Mouse (Mus musculus) heart, embryonic 11.5 days (tissue): ENCODE data around the gene Slc23a4. TPM values are rescaled to one million over a fixed set of nuclear protein-coding genes. Genes with fewer than 3 reads are reported as not detected.

Experiments
- ATAC-seq: fragments of 200-750 bp; cut with Nextera tagmentation; replicated peaks from 2 replicates; pipeline ENCODE4 v1.8.0; 2017; ENCODE audit warnings: moderate library complexity; ENCODE audit not compliant: insufficient number of reproducible peaks, low FRiP score, low TSS enrichment
- H3K27ac ChIP-seq: fragments of 300-500 bp; sonication (generic); 2 replicates; pipeline ENCODE4 v1.5.1; 2014; ENCODE audit warnings: mild to moderate bottlenecking, low read depth, low read length
- H3K27me3 ChIP-seq: fragments of 300-500 bp; sonication (generic); 2 replicates; pipeline ENCODE4 v1.6.1; 2014; ENCODE audit warnings: mild to moderate bottlenecking, low read length, mixed read lengths; ENCODE audit not compliant: control insufficient read depth, insufficient read depth
- H3K36me3 ChIP-seq: fragments of 300-500 bp; sonication (generic); 2 replicates; pipeline ENCODE4 v1.6.1; 2014; ENCODE audit warnings: mild to moderate bottlenecking, low read length, moderate library complexity, mixed read lengths; ENCODE audit not compliant: control insufficient read depth, insufficient read depth
- H3K4me1 ChIP-seq: fragments of 300-500 bp; sonication (generic); 2 replicates; pipeline ENCODE4 v1.6.1; 2014; ENCODE audit warnings: low read length; ENCODE audit not compliant: control insufficient read depth, insufficient read depth
- H3K4me2 ChIP-seq: fragments of 300-500 bp; sonication (generic); 2 replicates; pipeline ENCODE4 v1.6.1; 2014; ENCODE audit warnings: mild to moderate bottlenecking, moderate library complexity
- H3K4me3 ChIP-seq: fragments of 300-500 bp; sonication (generic); 2 replicates; pipeline ENCODE4 v1.5.1; 2014; ENCODE audit warnings: low read depth, low read length
- H3K9ac ChIP-seq: fragments of 300-500 bp; sonication (generic); 2 replicates; pipeline ENCODE4 v1.6.1; 2014; ENCODE audit warnings: mild to moderate bottlenecking, low read depth, low read length, moderate library complexity
- H3K9me3 ChIP-seq: fragments of 300-500 bp; sonication (generic); replicated peaks from 2 replicates; pipeline ENCODE4 v1.6.1; 2016; ENCODE audit warnings: low read length; ENCODE audit not compliant: control insufficient read depth
- WGBS: fragments of 180-500 bp; shearing (Covaris S2); extraction: QIAGEN DNeasy Blood & Tissue Kit; methylation state at CpG from one replicate; pipeline ENCODE4 v1.1.7; 2014; ENCODE audit not compliant: insufficient replicate concordance; 5-methylcytosine and 5-hydroxymethylcytosine counted together
- polyA plus RNA-seq: library from polyadenylated mRNA; unstranded; fragments of >200 nt; fragmentation: Nextera tagmentation; extraction: Ambion mirVana; gene quantifications from 2 replicates; pipeline ENCODE4 v1.2.1, GENCODE M21; 2014

The Slc23a4 gene
- polyA plus RNA-seq: 0.17 and 0.18 TPM in 2 replicates

- ATAC-seq: no peak
- Histone ChIP-seq H3K4me2 (peak within 1 kb of the TSS; percentile 53), H3K27me3 (no peaks in the 10 kb centered on the region), H3K4me1 (peaks cover 9% of the 10 kb centered on the region; the same call in 1 of the 2 replicates), H3K9me3 (no peaks in the 10 kb centered on the region), H3K4me3 (no peak within 1 kb of the TSS), H3K9ac (peak within 1 kb of the TSS; percentile 30; the same call in 1 of the 2 replicates), H3K36me3 (no peaks in the 10 kb centered on the region), H3K27ac (no peak within 1 kb of the TSS)
- WGBS: 5% methylated on average over 20 of the region's 20 CpGs
Measured at GRCm38 (mm10) chr6:34988081-34988761, at the start of gene Slc23a4. Gene Slc23a4, minus strand, starts transcription at chr6:34988404.

DNA sequence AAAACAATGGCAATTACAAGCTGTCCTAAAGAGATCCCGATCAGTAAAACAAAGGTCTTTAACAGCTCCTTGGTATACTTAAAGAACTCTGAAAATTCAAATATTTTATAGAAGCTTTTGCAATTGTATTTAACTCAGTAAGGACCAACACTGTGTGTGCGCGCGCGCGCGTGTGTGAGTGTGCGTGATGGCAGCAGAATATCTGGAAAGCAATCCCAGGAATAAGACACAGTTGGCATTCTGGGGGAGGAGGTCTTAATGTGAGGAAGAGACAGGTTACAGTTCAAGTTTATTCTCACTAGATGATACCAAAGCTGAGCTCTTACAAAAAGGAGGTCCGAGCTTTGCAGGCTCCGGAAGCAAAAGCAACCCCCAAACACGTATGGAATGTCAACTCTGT, 45.1 kb upstream of the Slc23a4 start:
- Histone ChIP-seq H3K36me3 (no peaks in the 10 kb centered on the region; the same call in 1 of the 2 replicates), H3K4me2 (no peak overlapping the region), H3K9ac (no peak overlapping the region), H3K27ac (no peak overlapping the region), H3K4me3 (no peak overlapping the region), H3K9me3 (no peaks in the 10 kb centered on the region), H3K27me3 (no peaks in the 10 kb centered on the region), H3K4me1 (no peaks in the 10 kb centered on the region)
- whole genome bisulfite sequencing: 89% methylated on average over 11 of the region's 11 CpGs
- no peak for ATAC-seq

GRCm38 (mm10) chr6:35032704-35033103, 44.5 kb upstream of the Slc23a4 start:
- WGBS: 64% methylated on average over 2 of the region's 2 CpGs
- no peaks in the 10 kb centered on the region for H3K27me3 ChIP-seq
- no peaks in the 10 kb centered on the region for H3K9me3 ChIP-seq
- no peak overlapping the region for H3K9ac ChIP-seq
- H3K4me3 ChIP-seq: no peak overlapping the region
- no peak overlapping the region for H3K4me2 ChIP-seq
- ATAC-seq: no peak
- no peaks in the 10 kb centered on the region for H3K4me1 ChIP-seq
- H3K27ac ChIP-seq: no peak overlapping the region
- no peaks in the 10 kb centered on the region; the same call in 1 of the 2 replicates for H3K36me3 ChIP-seq

GRCm38 (mm10) chr6:35030811-35031210, 42.6 kb upstream of the Slc23a4 start:
- no peak for ATAC-seq

DNA sequence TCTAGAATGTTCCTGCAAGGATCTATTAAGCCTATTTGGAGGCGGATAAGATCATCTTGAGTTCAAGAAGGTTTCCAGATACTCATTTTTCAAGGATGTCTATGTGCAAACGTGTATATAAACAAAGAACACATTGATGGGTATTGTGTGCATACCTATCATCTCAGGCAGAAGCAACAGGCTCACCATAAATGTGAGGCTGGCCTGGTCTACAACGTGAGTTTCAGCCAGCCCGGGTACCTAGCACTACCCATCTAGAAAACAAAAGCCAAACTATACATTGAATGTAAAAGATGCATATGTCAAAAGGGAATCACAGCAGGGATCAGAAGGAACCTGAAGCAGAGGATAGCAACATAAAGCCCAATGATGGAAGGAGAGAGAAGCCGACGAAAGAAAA, 42.0 kb upstream of the Slc23a4 start:
- no peak overlapping the region for H3K27ac ChIP-seq
- WGBS: 84% methylated on average over 6 of the region's 6 CpGs
- H3K27me3 ChIP-seq: no peaks in the 10 kb centered on the region
- no peak overlapping the region for H3K9ac ChIP-seq
- H3K4me1 ChIP-seq: peaks cover 4% of the 10 kb centered on the region; the same call in 1 of the 2 replicates
- no peak overlapping the region for H3K4me3 ChIP-seq
- H3K4me2 ChIP-seq: no peak overlapping the region
- ATAC-seq: no peak
- no peaks in the 10 kb centered on the region for H3K36me3 ChIP-seq
- H3K9me3 ChIP-seq: no peaks in the 10 kb centered on the region

More at GRCm38 (mm10) chr6:35030811-35031210, 42.6 kb upstream of the Slc23a4 start:
- no peak overlapping the region for H3K4me2 ChIP-seq
- H3K27me3 ChIP-seq: no peaks in the 10 kb centered on the region
- no peak overlapping the region for H3K27ac ChIP-seq
- peaks cover 4% of the 10 kb centered on the region; the same call in 1 of the 2 replicates for H3K4me1 ChIP-seq
- no peaks in the 10 kb centered on the region for H3K36me3 ChIP-seq
- WGBS: 87% methylated on average over 4 of the region's 4 CpGs
- no peaks in the 10 kb centered on the region for H3K9me3 ChIP-seq
- H3K9ac ChIP-seq: no peak overlapping the region
- no peak overlapping the region for H3K4me3 ChIP-seq

DNA sequence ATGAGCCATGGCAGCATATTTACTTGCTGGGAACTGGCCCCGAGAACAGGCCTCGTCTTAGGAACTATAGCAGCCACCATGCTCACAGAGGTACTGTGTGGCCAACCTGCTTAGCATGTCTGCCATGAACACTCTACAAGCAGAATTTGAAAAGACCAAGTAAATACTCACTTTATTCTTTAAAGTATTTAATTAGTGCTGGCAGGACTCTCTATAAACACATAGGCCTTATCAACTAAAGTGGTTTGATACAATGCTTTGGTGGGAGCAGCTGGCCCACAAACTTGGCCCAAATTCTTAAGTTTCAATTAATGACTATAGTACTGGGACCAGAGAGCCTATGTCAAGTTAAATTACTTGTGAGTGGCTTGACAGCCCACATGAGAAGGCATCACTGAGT, 39.8 kb upstream of the Slc23a4 start:
- no peak for ATAC-seq
- no peak overlapping the region for H3K27ac ChIP-seq
- H3K4me1 ChIP-seq: peaks cover 4% of the 10 kb centered on the region; the same call in 1 of the 2 replicates
- H3K36me3 ChIP-seq: 0 out of 2 replicates have a peak, but pooled peaks cover 2% of the 10 kb centered on the region
- no peaks in the 10 kb centered on the region for H3K9me3 ChIP-seq
- no peak overlapping the region for H3K4me3 ChIP-seq
- H3K4me2 ChIP-seq: no peak overlapping the region
- no peaks in the 10 kb centered on the region for H3K27me3 ChIP-seq
- 95% methylated on average over 2 of the region's 2 CpGs for WGBS
- H3K9ac ChIP-seq: no peak overlapping the region

DNA sequence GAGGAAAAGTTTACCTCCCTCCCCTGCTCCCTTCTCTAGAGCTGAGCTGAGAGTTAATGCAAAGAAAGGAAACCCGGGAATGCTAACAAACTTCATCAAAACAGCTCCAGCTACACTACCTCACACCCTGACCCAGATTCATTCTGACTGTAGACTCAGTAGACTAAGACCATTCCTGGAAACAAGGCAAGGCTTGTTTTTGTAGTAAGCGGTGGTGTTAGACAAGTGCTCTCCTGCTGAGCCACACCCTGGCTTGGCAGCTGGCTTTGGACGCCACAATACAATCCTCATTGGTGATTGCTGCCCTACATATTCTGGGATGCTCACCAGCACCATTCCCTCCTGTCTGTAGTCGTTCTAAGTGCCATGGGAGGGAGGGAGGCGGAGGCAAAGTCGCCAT, 39.1 kb upstream of the Slc23a4 start:
- 63% methylated on average over 6 of the region's 6 CpGs for WGBS
- ATAC-seq: no peak
- Histone ChIP-seq H3K4me1 (peaks cover 4% of the 10 kb centered on the region; the same call in 1 of the 2 replicates), H3K9me3 (no peaks in the 10 kb centered on the region), H3K27ac (no peak overlapping the region), H3K4me2 (no peak overlapping the region), H3K36me3 (0 out of 2 replicates have a peak, but pooled peaks cover 2% of the 10 kb centered on the region), H3K4me3 (no peak overlapping the region), H3K27me3 (no peaks in the 10 kb centered on the region), H3K9ac (no peak overlapping the region)

DNA sequence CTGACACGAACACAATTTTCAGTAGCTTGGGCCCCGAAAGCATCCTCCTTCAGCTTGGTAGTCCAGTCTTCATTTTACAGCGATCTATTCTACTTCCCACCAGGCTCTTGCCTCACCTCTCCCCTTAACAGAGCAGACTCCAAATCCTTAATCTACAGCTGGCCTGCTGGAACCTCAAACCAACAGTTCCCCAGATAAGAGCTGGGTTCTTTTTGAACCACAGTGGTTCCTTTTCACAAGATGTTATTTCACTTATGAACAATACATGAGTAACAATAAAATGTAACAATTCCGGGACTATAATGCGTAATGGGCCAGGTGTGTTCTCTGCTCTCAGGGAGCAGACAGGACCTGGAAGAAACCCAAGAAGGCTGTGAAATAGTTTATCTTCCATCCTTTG, 28.4 kb upstream of the Slc23a4 start:
- Histone ChIP-seq H3K4me2 (no peak overlapping the region), H3K27me3 (peaks cover 3% of the 10 kb centered on the region; the same call in 1 of the 2 replicates), H3K4me3 (no peak overlapping the region), H3K36me3 (no peaks in the 10 kb centered on the region), H3K9me3 (no peaks in the 10 kb centered on the region), H3K27ac (no peak overlapping the region), H3K9ac (no peak overlapping the region), H3K4me1 (no peaks in the 10 kb centered on the region)
- WGBS: 84% methylated on average over 5 of the region's 5 CpGs
- ATAC-seq: no peak

DNA sequence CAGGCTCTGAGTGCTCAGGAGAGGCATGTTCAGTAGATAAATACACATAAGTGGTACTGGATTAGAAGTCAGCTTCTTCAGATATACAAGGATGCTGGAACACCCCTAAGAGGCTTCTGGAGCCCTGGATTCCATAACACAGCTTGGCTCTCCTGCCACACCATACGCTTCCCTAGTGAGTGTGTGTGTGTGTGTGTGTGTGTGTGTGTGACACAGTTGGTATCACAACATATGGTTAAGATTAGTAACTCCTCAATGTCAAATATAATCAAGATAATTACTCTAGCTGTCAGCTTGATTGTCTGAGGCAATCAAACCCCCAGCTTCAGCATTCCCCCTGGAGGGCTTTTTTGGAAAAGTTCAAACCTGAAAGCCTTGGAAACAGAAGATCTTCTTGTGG, 23.7 kb upstream of the Slc23a4 start:
- Histone ChIP-seq H3K4me1 (no peaks in the 10 kb centered on the region), H3K9me3 (no peaks in the 10 kb centered on the region), H3K27me3 (peaks cover 3% of the 10 kb centered on the region; the same call in 1 of the 2 replicates), H3K9ac (no peak overlapping the region), H3K27ac (no peak overlapping the region), H3K4me2 (no peak overlapping the region), H3K36me3 (no peaks in the 10 kb centered on the region), H3K4me3 (no peak overlapping the region)
- 54% methylated on average over 1 of the region's 1 CpGs for WGBS
- ATAC-seq: no peak
